In genomic region chr9:121718792-121719318, GRCm38 (mm10) we compare ENCODE assay signal across 8 mouse cellular contexts. TPM values are rescaled to one million over a fixed set of nuclear protein-coding genes. Genes with fewer than 3 reads are reported as not detected.
A peak's percentile ranks its signal among the peaks of the same experiment; 100 is the strongest.
DNase-seq lines count a peak whose midpoint lies in the region; ATAC-seq lines count a peak whose summit lies in the region.

Gene Nktr (plus strand): TSS chr9:121719169.

- H3K4me2 ChIP-seq in kidney, embryonic 15.5 days: peak within 1 kb of the TSS; percentile 87

- peaks cover 15% of the 10 kb centered on the region; the same call in 1 of the 2 replicates for H3K4me1 ChIP-seq in heart, embryonic 10.5 days
- peaks cover 22% of the 10 kb centered on the region for H3K4me1 ChIP-seq in kidney, embryonic 15.5 days

- ATAC-seq in erythroblast, adult 5-6 weeks (replicated peaks; ENCODE audit: low FRiP score, poor library complexity, severe bottlenecking): peak; percentile 95
- ATAC-seq in kidney, embryonic 15.5 days (replicated peaks; ENCODE audit: low FRiP score): peak; percentile 99
- peak; percentile 97 for ATAC-seq in monocyte, adult 5-6 weeks (replicated peaks; ENCODE audit: insufficient number of reproducible peaks, low FRiP score, low TSS enrichment, poor library complexity, severe bottlenecking)

- H3K27ac ChIP-seq in heart, embryonic 10.5 days: peak within 1 kb of the TSS; percentile 98
- peak within 1 kb of the TSS; percentile 96 for H3K27ac ChIP-seq in kidney, embryonic 15.5 days

- peak; percentile 95 for DNase-seq in B cell, adult 2 months
- DNase-seq in brain, adult 2 months (ENCODE audit: low read depth, low spot score): peak; percentile 99
- peak; percentile 99 for DNase-seq in heart, embryonic 10.5 days (ENCODE audit: low spot score)
- DNase-seq in liver: peak; percentile 98
- DNase-seq in spleen, postnatal 4 days (ENCODE audit: low spot score in 2 of 2): peak; percentile 96 to 98

- peaks cover 13% of the 10 kb centered on the region for H3K36me3 ChIP-seq in heart, embryonic 10.5 days
- H3K36me3 ChIP-seq in kidney, embryonic 15.5 days: peaks cover 7% of the 10 kb centered on the region; the same call in 1 of the 2 replicates

- H3K9me3 ChIP-seq in heart, embryonic 10.5 days: 0 out of 2 replicates have a peak, but pooled peaks cover 2% of the 10 kb centered on the region
- H3K9me3 ChIP-seq in kidney, embryonic 15.5 days (replicated peaks): no peaks in the 10 kb centered on the region

- WGBS in heart, embryonic 10.5 days: under 1% methylated on average over 61 of the region's 61 CpGs
- under 1% methylated on average over 61 of the region's 61 CpGs for WGBS in kidney, embryonic 15.5 days

- H3K4me3 ChIP-seq in heart, embryonic 10.5 days: peak within 1 kb of the TSS; percentile 94
- H3K4me3 ChIP-seq in kidney, embryonic 15.5 days (replicated peaks): peak within 1 kb of the TSS; percentile 87

- H3K9ac ChIP-seq in kidney, embryonic 15.5 days: peak within 1 kb of the TSS; percentile 95

- H3K27me3 ChIP-seq in heart, embryonic 10.5 days (ENCODE audit: insufficient read depth, poor library complexity, severe bottlenecking): no peaks in the 10 kb centered on the region
- no peaks in the 10 kb centered on the region for H3K27me3 ChIP-seq in kidney, embryonic 15.5 days

RNA-seq across cellular contexts. Expression of gene Nktr, which starts in this region (rescaled TPM):
- 42.6 and 59.0 TPM in 2 replicates for total RNA-seq in erythroblast, adult 5-6 weeks (2015; ENCODE audit: low replicate concordance)
- 81.6 and 92.8 TPM in 2 replicates for total RNA-seq in erythroblast, adult 5-6 weeks (2017; ENCODE audit: low replicate concordance)
- polyA plus RNA-seq in heart, embryonic 10.5 days (2016; fragmentation: Nextera tagmentation; extraction: Ambion mirVana): 48.7 and 49.8 TPM in 2 replicates
- 59.6 and 67.8 TPM in 2 replicates for polyA plus RNA-seq in kidney, embryonic 15.5 days (2015; fragmentation: Nextera tagmentation; extraction: Ambion mirVana)
- total RNA-seq in monocyte, adult 5-6 weeks (2017): 193 to 365 TPM (median 198 TPM) in 3 replicates

Comparison
In these comparisons a context has a peak if more than half of its experiments do, and no peak if none do; other contexts are left out.
1. Peak in every context shown above with its lines: DNase-seq, ATAC-seq, H3K4me3 ChIP-seq and H3K27ac ChIP-seq.